Mouse (Mus musculus) hindbrain, postnatal 0 days (tissue): ENCODE data around the gene Nup153. TPM values are rescaled to one million over a fixed set of nuclear protein-coding genes. Genes with fewer than 3 reads are reported as not detected.

ENCODE experiments used
- ATAC-seq: fragments of 200-750 bp; cut with Nextera tagmentation; 2 replicates; pipeline ENCODE4 v1.8.0; 2017; ENCODE audit warnings: mild to moderate bottlenecking, moderate TSS enrichment, moderate library complexity
- DNase-seq: peaks from one replicate; pipeline ENCODE4 v3.0.0-alpha.2; 2015; ENCODE audit warnings: low spot score
- H3K27ac ChIP-seq: fragments of 300-500 bp; sonication (generic); 2 replicates; pipeline ENCODE4 v1.5.1; 2014; ENCODE audit warnings: mild to moderate bottlenecking
- H3K27me3 ChIP-seq: fragments of 300-500 bp; sonication (generic); 2 replicates; pipeline ENCODE4 v1.6.1; 2014; ENCODE audit warnings: low read length, mixed read lengths; ENCODE audit not compliant: insufficient read depth
- H3K36me3 ChIP-seq: fragments of 300-500 bp; sonication (generic); 2 replicates; pipeline ENCODE4 v1.6.1; 2014; ENCODE audit warnings: low read length, mixed read lengths; ENCODE audit not compliant: insufficient read depth
- H3K4me1 ChIP-seq: fragments of 300-500 bp; sonication (generic); 2 replicates; pipeline ENCODE4 v1.6.1; 2014; ENCODE audit warnings: antibody characterized with exemption, low read length, mixed read lengths; ENCODE audit not compliant: insufficient read depth
- H3K4me2 ChIP-seq: fragments of 300-500 bp; sonication (generic); 2 replicates; pipeline ENCODE4 v1.6.1; 2014; ENCODE audit warnings: low read depth, mild to moderate bottlenecking, low read length, moderate library complexity, mixed read lengths
- H3K4me3 ChIP-seq: fragments of 300-500 bp; sonication (generic); 2 replicates; pipeline ENCODE4 v1.5.1; 2014; ENCODE audit warnings: low read length
- H3K9ac ChIP-seq: fragments of 300-500 bp; sonication (generic); replicated peaks from 2 replicates; pipeline ENCODE4 v1.6.1; 2014; ENCODE audit warnings: mild to moderate bottlenecking, low read length, moderate library complexity, mixed read lengths
- H3K9me3 ChIP-seq: fragments of 300-500 bp; sonication (generic); 2 replicates; pipeline ENCODE4 v1.6.1; 2016; ENCODE audit warnings: low read length, mixed read lengths
- CTCF ChIP-seq: IDR thresholded peaks from 2 replicates; pipeline ENCODE4 v1.5.1; 2016; ENCODE audit warnings: antibody characterized with exemption, control low read depth, low read depth
- WGBS: fragments of 180-500 bp; shearing (Covaris S2); extraction: QIAGEN DNeasy Blood & Tissue Kit; methylation state at CpG from one replicate; pipeline ENCODE4 v1.1.7; 2014; 5-methylcytosine and 5-hydroxymethylcytosine counted together
- polyA plus RNA-seq: library from polyadenylated mRNA; unstranded; fragments of >200 nt; fragmentation: Nextera tagmentation; extraction: Ambion mirVana; gene quantifications from 2 replicates; pipeline ENCODE4 v1.2.1, GENCODE M21; 2015
- total RNA-seq: library from RNA; depleted of rRNA; stranded (reverse); fragments of >200 nt; gene quantifications from 2 replicates; pipeline ENCODE4 v1.2.3, GENCODE M21; 2014; rRNA removed

Nup153 gene
- 88.6 and 103 TPM in 2 replicates for total RNA-seq
- polyA plus RNA-seq = 10.3 and 10.6 TPM in 2 replicates

DNA sequence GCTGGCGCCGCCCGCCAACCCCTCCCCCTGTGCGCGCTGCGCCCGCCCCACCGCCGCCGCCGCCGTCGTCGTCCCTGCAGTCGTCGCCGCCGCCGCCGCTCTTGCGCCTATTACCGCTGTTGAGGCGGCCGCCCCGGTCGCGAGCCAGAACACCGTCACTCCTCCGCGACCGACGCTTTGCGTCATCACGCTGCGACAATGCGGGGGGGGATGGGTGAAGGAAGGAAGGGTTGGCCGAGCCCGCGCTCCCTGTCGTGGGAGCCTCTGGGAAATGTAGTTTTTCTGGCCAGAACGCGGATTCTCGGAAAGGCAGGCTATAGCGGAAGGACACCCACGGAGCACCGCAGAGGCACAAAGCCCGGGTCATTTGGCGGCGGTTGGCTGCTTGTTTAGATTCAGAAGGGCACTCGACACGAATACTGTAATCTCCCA lies at the start of gene Nup153:
Gene Nup153 (minus strand): TSS at position 104 of the 432 bp plus-strand sequence.
- Histone ChIP-seq H3K4me2 (peak within 1 kb of the TSS; percentile 74), H3K27ac (peak within 1 kb of the TSS; percentile 94), H3K27me3 (no peaks in the 10 kb centered on the region), H3K9me3 (no peaks in the 10 kb centered on the region), H3K9ac (peak within 1 kb of the TSS; percentile 87), H3K36me3 (no peaks in the 10 kb centered on the region), H3K4me1 (peaks cover 9% of the 10 kb centered on the region), H3K4me3 (peak within 1 kb of the TSS; percentile 73)
- TF ChIP-seq CTCF = no peak
- DNase-seq = peak; percentile 98
- under 1% methylated on average over 44 of the region's 51 CpGs for WGBS
- ATAC-seq = peak; percentile 92

DNA sequence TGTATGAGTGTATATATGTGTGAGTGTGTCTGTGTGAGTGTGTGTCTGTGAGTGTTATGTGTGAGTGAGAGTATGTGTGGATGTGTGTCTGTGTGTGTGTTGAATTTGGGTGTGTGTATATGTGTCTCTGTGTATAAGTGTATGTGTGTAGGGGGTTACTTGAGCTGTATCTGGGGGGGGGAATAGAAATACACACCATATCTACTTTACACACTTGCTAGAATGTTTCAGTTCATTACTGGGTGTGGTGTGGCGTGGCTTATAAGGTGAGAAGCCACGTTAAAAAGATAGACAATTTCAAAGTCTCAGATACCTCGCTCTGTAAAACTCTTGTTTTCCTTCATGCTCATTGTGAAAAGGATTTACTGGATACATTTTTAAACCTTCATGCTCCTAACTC lies 49.7 kb upstream of the Nup153 start:
- Histone ChIP-seq H3K27ac (no peak overlapping the region), H3K27me3 (no peaks in the 10 kb centered on the region), H3K4me1 (no peaks in the 10 kb centered on the region), H3K4me3 (no peak overlapping the region), H3K9ac (no peak overlapping the region), H3K9me3 (no peaks in the 10 kb centered on the region), H3K4me2 (no peak overlapping the region), H3K36me3 (peaks cover 10% of the 10 kb centered on the region; the same call in 1 of the 2 replicates)
- no peak for TF ChIP-seq CTCF
- DNase-seq (no peak), ATAC-seq (no peak)
- WGBS = 95% methylated on average over 3 of the region's 3 CpGs

DNA sequence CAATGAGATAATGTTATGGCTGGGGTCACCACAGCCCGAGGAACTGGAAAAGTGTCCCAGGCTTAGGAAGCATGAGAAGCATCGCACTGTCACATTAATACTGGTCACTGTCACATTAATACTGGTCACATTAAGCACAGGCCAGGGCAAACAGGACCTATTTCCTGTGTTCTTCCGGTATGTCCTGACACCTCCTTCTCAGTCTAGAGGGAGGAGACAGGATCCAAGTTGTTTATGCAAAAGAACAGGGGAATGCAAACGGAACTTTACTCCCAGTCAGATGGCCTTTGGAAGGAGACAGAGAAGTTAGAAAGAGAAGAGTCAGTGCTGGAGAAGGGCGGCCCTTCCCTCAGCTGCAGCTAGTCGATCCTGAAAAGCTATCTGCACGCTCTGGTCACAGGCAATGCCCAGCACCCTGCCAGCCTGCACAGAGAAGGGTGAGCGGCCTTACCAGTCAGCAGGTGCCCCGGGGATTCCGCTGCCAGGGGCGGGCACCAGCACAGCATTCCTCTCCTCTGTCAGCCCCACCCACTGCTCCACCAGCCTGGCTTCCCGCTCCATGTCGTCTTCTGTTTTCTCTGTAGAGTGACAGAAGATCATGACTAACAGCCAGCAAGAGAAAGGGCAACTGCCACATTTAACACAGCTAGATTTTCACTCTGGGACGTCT lies 49.0 kb upstream of the Nup153 start:
- no peak overlapping the region for H3K27ac ChIP-seq
- no peak for ATAC-seq
- H3K9ac ChIP-seq = no peak overlapping the region
- TF ChIP-seq CTCF = no peak
- no peaks in the 10 kb centered on the region for H3K4me1 ChIP-seq
- no peak for DNase-seq
- no peak overlapping the region for H3K4me2 ChIP-seq
- no peaks in the 10 kb centered on the region for H3K27me3 ChIP-seq
- H3K4me3 ChIP-seq = no peak overlapping the region
- H3K9me3 ChIP-seq = no peaks in the 10 kb centered on the region
- peaks cover 13% of the 10 kb centered on the region; the same call in 1 of the 2 replicates for H3K36me3 ChIP-seq
- WGBS = 77% methylated on average over 14 of the region's 14 CpGs

DNA sequence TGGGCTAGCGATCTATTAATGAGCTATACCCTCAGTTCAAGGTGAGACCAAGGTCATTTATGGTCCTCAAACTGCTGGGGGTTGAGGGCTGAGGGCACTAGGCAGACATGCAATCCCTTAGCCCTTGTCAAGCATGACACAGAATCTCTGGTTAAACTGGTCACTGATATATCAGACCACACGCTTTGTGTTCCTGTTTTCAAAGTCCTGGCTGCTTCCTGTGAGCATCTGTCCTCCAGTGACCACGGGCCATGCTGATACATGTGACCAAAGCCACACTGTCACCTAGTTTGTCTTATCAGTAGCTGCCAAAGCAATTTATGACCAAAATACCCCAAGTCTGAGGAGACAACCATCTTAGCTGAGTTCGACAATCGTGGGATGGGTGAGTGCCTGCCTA lies 47.3 kb upstream of the Nup153 start:
- no peak overlapping the region for H3K4me2 ChIP-seq
- no peaks in the 10 kb centered on the region for H3K27me3 ChIP-seq
- H3K4me3 ChIP-seq = no peak overlapping the region
- no peak overlapping the region for H3K9ac ChIP-seq
- no peaks in the 10 kb centered on the region for H3K9me3 ChIP-seq
- peaks cover 17% of the 10 kb centered on the region for H3K36me3 ChIP-seq
- WGBS = 96% methylated on average over 5 of the region's 5 CpGs
- DNase-seq = no peak
- no peak for TF ChIP-seq CTCF
- H3K27ac ChIP-seq = no peak overlapping the region
- H3K4me1 ChIP-seq = no peaks in the 10 kb centered on the region
- ATAC-seq = no peak

DNA sequence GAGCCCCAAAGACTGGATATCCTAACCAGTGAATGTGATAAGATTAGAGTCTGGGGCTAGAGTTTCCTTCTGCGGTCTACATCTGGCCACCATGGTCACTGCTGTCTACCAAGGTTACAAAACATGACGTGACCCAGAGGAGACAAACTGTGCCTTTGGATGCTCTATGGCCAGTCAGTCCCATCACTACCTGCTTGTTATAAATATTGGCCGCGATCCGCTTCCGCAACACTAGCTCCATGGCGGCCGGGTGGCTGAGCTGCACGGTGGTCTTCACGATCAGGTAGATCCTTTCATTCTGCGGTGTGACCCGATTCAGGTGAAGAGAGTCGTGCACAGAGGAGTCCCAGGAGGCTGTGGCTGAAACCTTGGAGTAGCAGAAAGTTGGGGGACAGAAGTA lies 44.8 kb upstream of the Nup153 start:
- Histone ChIP-seq H3K4me1 (no peaks in the 10 kb centered on the region), H3K4me3 (no peak overlapping the region), H3K27me3 (no peaks in the 10 kb centered on the region), H3K9me3 (no peaks in the 10 kb centered on the region), H3K4me2 (no peak overlapping the region), H3K9ac (no peak overlapping the region), H3K27ac (no peak overlapping the region), H3K36me3 (peaks cover 29% of the 10 kb centered on the region)
- no peak for TF ChIP-seq CTCF
- ATAC-seq = no peak
- WGBS = 97% methylated on average over 13 of the region's 13 CpGs
- DNase-seq = no peak

DNA sequence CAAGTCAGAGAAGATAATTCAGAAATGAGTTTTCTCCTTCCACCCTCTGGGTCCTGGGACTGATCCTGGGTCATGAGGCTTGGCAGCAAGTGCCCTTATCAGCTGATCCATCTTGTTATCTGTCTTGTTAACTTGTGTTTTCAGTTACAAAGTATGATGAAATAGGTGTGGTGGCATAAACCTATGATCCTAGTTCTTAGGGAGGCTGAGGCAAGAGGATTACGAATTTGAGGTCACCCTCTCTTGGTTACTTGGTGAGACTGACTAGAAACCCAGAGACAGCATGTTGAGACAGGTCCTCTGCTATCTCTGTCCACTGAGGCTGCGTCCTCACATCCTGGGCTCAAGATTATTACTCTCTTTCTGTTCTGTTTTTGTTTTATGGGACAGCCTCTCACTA lies 37.6 kb upstream of the Nup153 start:
- H3K27ac ChIP-seq = no peak overlapping the region
- H3K36me3 ChIP-seq = peaks cover 38% of the 10 kb centered on the region; the same call in 1 of the 2 replicates
- H3K9ac ChIP-seq = no peak overlapping the region
- H3K27me3 ChIP-seq = no peaks in the 10 kb centered on the region
- 96% methylated on average over 2 of the region's 2 CpGs for WGBS
- H3K4me2 ChIP-seq = no peak overlapping the region
- ATAC-seq (no peak), DNase-seq (no peak)
- H3K4me3 ChIP-seq = no peak overlapping the region
- TF ChIP-seq CTCF = no peak
- no peaks in the 10 kb centered on the region for H3K4me1 ChIP-seq
- H3K9me3 ChIP-seq = no peaks in the 10 kb centered on the region

DNA sequence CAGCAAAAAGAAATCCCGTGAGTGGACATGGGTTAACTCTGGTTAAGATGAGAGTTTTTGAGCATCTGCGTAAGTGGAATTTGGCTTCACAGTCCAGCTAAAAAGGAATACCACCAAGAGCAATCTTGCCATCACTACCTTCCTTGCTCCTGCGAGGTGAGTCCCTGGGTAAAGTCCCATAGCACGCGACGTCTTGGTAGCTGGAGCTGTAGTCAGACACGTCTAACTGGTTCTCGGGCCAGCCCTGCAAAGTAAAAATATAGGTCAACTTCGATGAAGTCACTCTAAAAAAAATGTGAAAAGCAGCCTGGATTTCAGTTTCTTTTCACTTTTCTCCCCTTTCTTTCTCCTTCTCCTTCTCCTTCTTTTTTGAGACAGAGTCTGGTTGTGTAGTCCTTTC lies 35.5 kb upstream of the Nup153 start:
- Histone ChIP-seq H3K4me3 (no peak overlapping the region), H3K27me3 (no peaks in the 10 kb centered on the region), H3K4me1 (no peaks in the 10 kb centered on the region), H3K9me3 (no peaks in the 10 kb centered on the region), H3K4me2 (no peak overlapping the region), H3K36me3 (peaks cover 27% of the 10 kb centered on the region; the same call in 1 of the 2 replicates), H3K27ac (no peak overlapping the region), H3K9ac (no peak overlapping the region)
- WGBS = 95% methylated on average over 9 of the region's 9 CpGs
- DNase-seq = no peak
- ATAC-seq = no peak
- no peak for TF ChIP-seq CTCF
